Mouse (Mus musculus) lung, embryonic 14.5 days (tissue): ENCODE results near the gene Alx3. TPM values are rescaled to one million over a fixed set of nuclear protein-coding genes. Genes with fewer than 3 reads are reported as not detected.
"Not testable (repeated sequence)": the region's sequence is repeated elsewhere in the genome, so short reads cannot be mapped to it uniquely, and the experiment has no call there.

Source experiments
- ATAC-seq: fragments of 200-750 bp; cut with Nextera tagmentation; 2 replicates; pipeline ENCODE4 v1.8.0; 2017; ENCODE audit warnings: mild to moderate bottlenecking, moderate TSS enrichment, moderate library complexity; ENCODE audit not compliant: insufficient read depth
- DNase-seq: peaks from one replicate; pipeline ENCODE4 v3.0.0-alpha.2; 2015
- H3K27ac ChIP-seq: fragments of 300-500 bp; sonication (generic); 2 replicates; pipeline ENCODE4 v1.5.1; 2014; ENCODE audit warnings: low read depth, mild to moderate bottlenecking, moderate library complexity
- H3K27me3 ChIP-seq: fragments of 300-500 bp; sonication (generic); 2 replicates; pipeline ENCODE4 v1.6.1; 2014; ENCODE audit warnings: low read length, control low read depth; ENCODE audit not compliant: insufficient read depth
- H3K36me3 ChIP-seq: fragments of 300-500 bp; sonication (generic); 2 replicates; pipeline ENCODE4 v1.6.1; 2014; ENCODE audit warnings: control low read depth; ENCODE audit not compliant: insufficient read depth
- H3K4me1 ChIP-seq: fragments of 300-500 bp; sonication (generic); 2 replicates; pipeline ENCODE4 v1.6.1; 2014; ENCODE audit warnings: antibody characterized with exemption, control low read depth; ENCODE audit not compliant: insufficient read depth
- H3K4me2 ChIP-seq: fragments of 300-500 bp; sonication (generic); 2 replicates; pipeline ENCODE4 v1.6.1; 2014; ENCODE audit warnings: mild to moderate bottlenecking
- H3K4me3 ChIP-seq: fragments of 300-500 bp; sonication (generic); 2 replicates; pipeline ENCODE4 v1.5.1; 2014; ENCODE audit warnings: low read depth, low read length
- H3K9ac ChIP-seq: fragments of 300-500 bp; sonication (generic); 2 replicates; pipeline ENCODE4 v1.6.1; 2014
- H3K9me3 ChIP-seq: fragments of 300-500 bp; sonication (generic); 2 replicates; pipeline ENCODE4 v1.6.1; 2016; ENCODE audit warnings: low read depth, low read length, control low read depth
- CTCF ChIP-seq: IDR thresholded peaks from 2 replicates; pipeline ENCODE4 v1.5.1; 2016; ENCODE audit warnings: antibody characterized with exemption, low read depth
- WGBS: fragments of 180-500 bp; shearing (Covaris S2); extraction: QIAGEN DNeasy Blood & Tissue Kit; methylation state at CpG from one replicate; pipeline ENCODE4 v1.1.7; 2014; 5-methylcytosine and 5-hydroxymethylcytosine counted together
- polyA plus RNA-seq: library from polyadenylated mRNA; unstranded; fragments of >200 nt; fragmentation: Nextera tagmentation; extraction: Ambion mirVana; gene quantifications from 2 replicates; pipeline ENCODE4 v1.2.1, GENCODE M21; 2014

Gene Alx3
- polyA plus RNA-seq, 1 experiment from 2014 or later = not detected

- no peaks in the 10 kb centered on the region for H3K9me3 ChIP-seq
- no peak for TF ChIP-seq CTCF
- H3K27ac ChIP-seq = no peak overlapping the region
- no peaks in the 10 kb centered on the region for H3K27me3 ChIP-seq
- no peak overlapping the region for H3K4me3 ChIP-seq
- peaks cover 14% of the 10 kb centered on the region for H3K36me3 ChIP-seq
- DNase-seq (no peak), ATAC-seq (no peak)
- H3K4me1 ChIP-seq = no peaks in the 10 kb centered on the region; the same call in 1 of the 2 replicates
- no peak overlapping the region for H3K4me2 ChIP-seq
- 86% methylated on average over 4 of the region's 4 CpGs for WGBS
- H3K9ac ChIP-seq = no peak overlapping the region
Measured at GRCm38 (mm10) chr3:107632786-107633185, 38.0 kb downstream of the Alx3 start.

- DNase-seq (no peak), ATAC-seq (no peak)
- Histone ChIP-seq H3K36me3 (peaks cover 9% of the 10 kb centered on the region), H3K9ac (no peak overlapping the region), H3K4me1 (no peaks in the 10 kb centered on the region; the same call in 1 of the 2 replicates), H3K27me3 (no peaks in the 10 kb centered on the region), H3K9me3 (no peaks in the 10 kb centered on the region), H3K4me3 (no peak overlapping the region), H3K27ac (no peak overlapping the region), H3K4me2 (no peak overlapping the region)
- 89% methylated on average over 9 of the region's 9 CpGs for WGBS
- TF ChIP-seq CTCF = no peak
Measured at GRCm38 (mm10) chr3:107633906-107634305, 39.1 kb downstream of the Alx3 start.

DNA sequence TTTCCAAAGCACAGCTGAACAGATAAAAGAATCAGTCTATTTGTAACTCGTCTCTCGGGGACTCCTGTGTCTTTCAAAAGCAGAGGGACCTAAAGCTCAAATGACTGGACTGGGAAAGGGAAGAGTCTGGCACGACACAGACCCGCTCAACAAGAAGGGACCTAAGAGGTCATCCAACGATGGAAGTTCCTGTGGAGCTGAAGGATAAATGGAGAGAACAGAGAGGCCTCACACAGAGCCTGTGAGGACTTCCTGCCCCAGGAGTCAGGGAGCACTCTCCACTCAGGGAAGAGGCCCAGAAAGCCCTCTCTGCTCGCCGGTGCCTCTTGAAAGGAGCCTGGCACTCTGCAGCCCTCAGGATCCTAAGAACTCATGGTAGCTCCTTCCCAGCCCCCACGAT, 41.0 kb downstream of the Alx3 start:
- DNase-seq (no peak), ATAC-seq (no peak)
- Histone ChIP-seq H3K27ac (no peak overlapping the region), H3K4me3 (no peak overlapping the region), H3K4me2 (no peak overlapping the region), H3K4me1 (no peaks in the 10 kb centered on the region), H3K9ac (no peak overlapping the region), H3K36me3 (no peaks in the 10 kb centered on the region), H3K9me3 (no peaks in the 10 kb centered on the region), H3K27me3 (no peaks in the 10 kb centered on the region)
- 37% methylated on average over 8 of the region's 8 CpGs for WGBS
- TF ChIP-seq CTCF = no peak

DNA sequence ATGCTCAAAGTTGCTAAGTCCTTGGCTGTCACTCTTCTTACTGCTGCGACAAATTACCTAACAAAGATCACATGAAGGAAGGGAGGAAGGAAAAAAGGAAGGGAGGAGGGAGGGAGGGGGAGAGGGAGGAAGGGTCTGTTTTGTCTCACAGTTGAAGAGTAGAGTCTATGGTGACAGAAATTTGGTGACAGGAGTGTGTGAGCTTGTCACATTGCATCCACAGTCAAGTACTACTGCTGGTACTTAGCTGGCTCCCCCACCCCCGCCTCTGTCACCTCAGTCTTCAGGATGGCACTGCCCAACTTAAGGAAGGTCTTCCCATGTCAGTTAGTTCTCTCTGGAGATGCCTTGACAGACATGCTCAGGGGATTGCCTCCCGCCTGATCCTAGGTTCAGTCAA, 41.4 kb downstream of the Alx3 start:
- TF ChIP-seq CTCF = no peak
- no peak overlapping the region for H3K4me2 ChIP-seq
- no peaks in the 10 kb centered on the region for H3K27me3 ChIP-seq
- DNase-seq (no peak), ATAC-seq (no peak)
- H3K9ac ChIP-seq = no peak overlapping the region
- 50% methylated on average over 3 of the region's 3 CpGs for WGBS
- H3K9me3 ChIP-seq = no peaks in the 10 kb centered on the region
- no peaks in the 10 kb centered on the region for H3K4me1 ChIP-seq
- H3K36me3 ChIP-seq = no peaks in the 10 kb centered on the region
- H3K4me3 ChIP-seq = no peak overlapping the region
- H3K27ac ChIP-seq = no peak overlapping the region

DNA sequence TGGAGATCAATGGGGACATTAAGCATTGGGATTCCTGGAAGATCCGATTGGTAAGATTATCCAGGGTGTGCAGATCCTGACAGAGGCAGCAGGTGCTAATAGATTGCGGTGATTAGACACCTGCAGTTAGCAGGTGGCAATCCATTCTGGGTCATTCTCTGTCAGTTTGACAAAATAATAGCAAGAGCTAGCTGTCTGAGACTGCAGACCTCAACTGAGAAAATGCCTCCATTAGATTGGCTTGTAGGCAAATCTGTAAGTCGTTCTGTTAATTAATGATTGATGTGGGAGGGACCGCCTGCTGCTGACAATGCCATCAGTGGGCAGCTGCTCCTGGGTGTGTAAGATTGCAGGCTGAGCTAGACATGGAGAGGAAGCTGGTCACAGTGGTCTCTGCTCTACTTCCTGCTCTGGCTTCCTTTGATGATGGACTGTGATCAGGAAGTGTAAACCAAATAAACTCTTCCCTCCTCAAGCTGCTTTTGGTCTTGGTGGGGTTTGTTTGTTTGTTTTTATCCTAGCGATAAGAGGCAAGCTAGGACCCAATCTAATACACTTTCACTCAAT, 42.9 kb downstream of the Alx3 start:
- Histone ChIP-seq H3K9ac (no peak overlapping the region), H3K27me3 (no peaks in the 10 kb centered on the region), H3K27ac (no peak overlapping the region), H3K9me3 (no peaks in the 10 kb centered on the region), H3K4me2 (no peak overlapping the region), H3K36me3 (no peaks in the 10 kb centered on the region), H3K4me3 (no peak overlapping the region), H3K4me1 (no peaks in the 10 kb centered on the region)
- ATAC-seq = no peak
- no peak for TF ChIP-seq CTCF
- 47% methylated on average over 5 of the region's 5 CpGs for WGBS
- DNase-seq = peak; percentile 23

- Histone ChIP-seq H3K27me3 (no peaks in the 10 kb centered on the region), H3K36me3 (no peaks in the 10 kb centered on the region), H3K4me2 (no peak overlapping the region), H3K4me3 (no peak overlapping the region), H3K4me1 (no peaks in the 10 kb centered on the region), H3K9me3 (no peaks in the 10 kb centered on the region), H3K27ac (no peak overlapping the region), H3K9ac (no peak overlapping the region)
- 70% methylated on average over 3 of the region's 3 CpGs for WGBS
- no peak for ATAC-seq
- TF ChIP-seq CTCF = no peak
- peak; percentile 8 for DNase-seq
Measured at GRCm38 (mm10) chr3:107646947-107647346, 52.1 kb downstream of the Alx3 start.

DNA sequence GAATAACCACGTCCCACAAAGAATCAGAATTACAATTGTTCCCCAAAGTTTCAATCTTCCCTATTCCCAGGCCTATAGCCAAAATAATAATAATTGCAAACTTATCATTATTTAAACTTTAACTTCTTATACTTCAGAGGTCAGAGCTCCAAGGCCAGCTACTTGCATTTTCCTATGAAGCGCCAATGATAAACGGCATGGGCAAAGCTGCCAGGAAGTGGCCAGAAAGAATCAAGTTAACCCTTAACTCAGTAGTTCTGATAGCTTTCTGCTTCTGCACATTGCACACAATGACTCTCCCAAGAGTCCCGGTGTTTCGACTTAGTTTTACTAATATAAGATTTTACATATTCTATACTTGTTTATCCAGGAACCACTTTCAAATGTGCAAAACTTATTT, 55.4 kb downstream of the Alx3 start:
- H3K4me3 ChIP-seq, DNase-seq, H3K4me2 ChIP-seq, H3K27me3 ChIP-seq, H3K9me3 ChIP-seq, H3K9ac ChIP-seq, ATAC-seq, H3K4me1 ChIP-seq, H3K27ac ChIP-seq, H3K36me3 ChIP-seq: not testable (repeated sequence)
- WGBS = 50% methylated on average over 5 of the region's 5 CpGs

- H3K9me3 ChIP-seq = no peaks in the 10 kb centered on the region
- ATAC-seq (no peak), DNase-seq (no peak)
- no peak overlapping the region for H3K9ac ChIP-seq
- H3K4me2 ChIP-seq = no peak overlapping the region
- no peak overlapping the region for H3K4me3 ChIP-seq
- H3K27ac ChIP-seq = no peak overlapping the region
- H3K36me3 ChIP-seq = peaks cover 6% of the 10 kb centered on the region; the same call in 1 of the 2 replicates
- no peaks in the 10 kb centered on the region for H3K4me1 ChIP-seq
- 90% methylated on average over 3 of the region's 3 CpGs for WGBS
- no peaks in the 10 kb centered on the region for H3K27me3 ChIP-seq
- TF ChIP-seq CTCF = no peak
Measured at GRCm38 (mm10) chr3:107652968-107653367, 58.1 kb downstream of the Alx3 start.
